9 mouse cellular contexts compared by ENCODE assay signal in genomic region chr11:60941370-60941769, GRCm38 (mm10). TPM values are rescaled to one million over a fixed set of nuclear protein-coding genes. Genes with fewer than 3 reads are reported as not detected.
A peak's percentile ranks its signal among the peaks of the same experiment; 100 is the strongest.
DNase-seq lines count a peak whose midpoint lies in the region; ATAC-seq and TF ChIP-seq lines count a peak whose summit lies in the region.
"Had no signal": no experiment of that assay in that cellular context is flagged by ENCODE, and none has a peak within 500 bp of the region (broad histone marks: within the 10 kb centered on the region; RNA-seq: fewer than 3 reads in every experiment).

No protein-coding gene starts in this region.

- no peak overlapping the region for H3K4me3 ChIP-seq in forebrain, embryonic 11.5 days (ENCODE audit: low read depth, low read length)
- H3K4me3 ChIP-seq in forebrain, embryonic 15.5 days = no peak overlapping the region
- no peak overlapping the region for H3K4me3 ChIP-seq in C2C12 (ENCODE audit: insufficient read depth, poor library complexity, severe bottlenecking)
- H3K4me3 ChIP-seq in intestine, embryonic 14.5 days (ENCODE audit: low read depth, low read length) = no peak overlapping the region
- no peak overlapping the region for H3K4me3 ChIP-seq in liver, postnatal 0 days (ENCODE audit: low read depth, low read length)

- peaks cover 73% of the 10 kb centered on the region for H3K79me2 ChIP-seq in C2C12 (ENCODE audit: control insufficient read depth, insufficient read depth)

- TF ChIP-seq CTCF in C2C12 (IDR thresholded peaks at IDR 0.05; ENCODE audit: control insufficient read depth, insufficient read depth, insufficient read length) = no peak
- TF ChIP-seq CTCF in liver, postnatal 0 days (IDR thresholded peaks at IDR 0.05; ENCODE audit: low read depth) = no peak

- DNase-seq in forebrain, embryonic 11.5 days (ENCODE audit: low spot score) = peak; percentile 61
- peak; percentile 63 for DNase-seq in intestine, embryonic 14.5 days (ENCODE audit: low spot score)
- no peak for DNase-seq in liver, postnatal 0 days
- no peak for DNase-seq in left cerebral cortex, postnatal 4 days
- DNase-seq: gastrocnemius, postnatal 36 days had no signal

- H3K4me1 ChIP-seq in forebrain, embryonic 11.5 days (replicated peaks; ENCODE audit: control insufficient read depth, insufficient read depth, low read length) = 0 out of 2 replicates have a peak, but pooled peaks cover 3% of the 10 kb centered on the region
- no peaks in the 10 kb centered on the region for H3K4me1 ChIP-seq in forebrain, embryonic 15.5 days
- peaks cover 13% of the 10 kb centered on the region; the same call in 1 of the 2 replicates for H3K4me1 ChIP-seq in intestine, embryonic 14.5 days (replicated peaks; ENCODE audit: control insufficient read depth, insufficient read depth, low read length)
- H3K4me1 ChIP-seq in liver, postnatal 0 days (ENCODE audit: insufficient read depth) = peaks cover 48% of the 10 kb centered on the region

- H3K36me3 ChIP-seq in forebrain, embryonic 11.5 days (ENCODE audit: control insufficient read depth, insufficient read depth, low read length) = no peaks in the 10 kb centered on the region
- peaks cover 17% of the 10 kb centered on the region; the same call in 1 of the 2 replicates for H3K36me3 ChIP-seq in forebrain, embryonic 15.5 days
- peaks cover 92% of the 10 kb centered on the region for H3K36me3 ChIP-seq in C2C12 (ENCODE audit: control insufficient read depth, insufficient read depth)
- peaks cover 42% of the 10 kb centered on the region for H3K36me3 ChIP-seq in intestine, embryonic 14.5 days (ENCODE audit: control insufficient read depth, insufficient read depth, low read length)
- peaks cover 53% of the 10 kb centered on the region for H3K36me3 ChIP-seq in liver, postnatal 0 days (replicated peaks; ENCODE audit: insufficient read depth, low read length)

- peaks cover 56% of the 10 kb centered on the region for H3K79me3 ChIP-seq in C2C12 (ENCODE audit: low read depth)

- no peaks in the 10 kb centered on the region for H3K9me3 ChIP-seq in forebrain, embryonic 11.5 days (ENCODE audit: control insufficient read depth, low read length)
- no peaks in the 10 kb centered on the region for H3K9me3 ChIP-seq in forebrain, embryonic 15.5 days
- H3K9me3 ChIP-seq in intestine, embryonic 14.5 days (ENCODE audit: control insufficient read depth, low read length) = no peaks in the 10 kb centered on the region
- H3K9me3 ChIP-seq in liver, postnatal 0 days (ENCODE audit: low read length) = no peaks in the 10 kb centered on the region

- ATAC-seq in forebrain, embryonic 11.5 days (replicated peaks; ENCODE audit: low FRiP score) = no peak; the same call in 1 of the 2 replicates
- ATAC-seq in forebrain, embryonic 15.5 days (replicated peaks) = no peak
- ATAC-seq in intestine, embryonic 14.5 days (replicated peaks; ENCODE audit: low FRiP score, low TSS enrichment, low read depth) = peak; percentile 68
- ATAC-seq in liver, postnatal 0 days = peak; percentile 14; the same call in 1 of the 2 replicates
- ATAC-seq in cerebellum, adult (ENCODE audit: insufficient number of reproducible peaks, low FRiP score, low TSS enrichment) = no peak
- ATAC-seq in megakaryocyte, adult 5-6 weeks (ENCODE audit: poor library complexity, severe bottlenecking) = no peak

- no peak overlapping the region for H3K4me2 ChIP-seq in forebrain, embryonic 11.5 days (ENCODE audit: low read depth, low read length, severe bottlenecking)
- no peak overlapping the region for H3K4me2 ChIP-seq in forebrain, embryonic 15.5 days (replicated peaks)
- no peak overlapping the region for H3K4me2 ChIP-seq in intestine, embryonic 14.5 days (ENCODE audit: low read length)
- 0 out of 2 replicates have a peak overlapping the region, but pooled peaks have one; percentile 45 for H3K4me2 ChIP-seq in liver, postnatal 0 days (ENCODE audit: low read depth, low read length)

- no peak overlapping the region for H3ac ChIP-seq in C2C12 (ENCODE audit: control insufficient read depth, insufficient read length, low read depth)

- 69% methylated on average over 9 of the region's 9 CpGs for WGBS in forebrain, embryonic 11.5 days
- 57% methylated on average over 9 of the region's 9 CpGs for WGBS in forebrain, embryonic 15.5 days
- WGBS in intestine, embryonic 14.5 days = 31% methylated on average over 9 of the region's 9 CpGs
- 66% methylated on average over 9 of the region's 9 CpGs for WGBS in liver, postnatal 0 days (ENCODE audit: insufficient replicate concordance)

- TF ChIP-seq EP300 in liver, postnatal 0 days (IDR thresholded peaks at IDR 0.05; ENCODE audit: low read depth) = no peak

- H3K27me3 ChIP-seq in forebrain, embryonic 11.5 days (ENCODE audit: control insufficient read depth, insufficient read depth, low read length) = no peaks in the 10 kb centered on the region
- no peaks in the 10 kb centered on the region for H3K27me3 ChIP-seq in forebrain, embryonic 15.5 days
- H3K27me3 ChIP-seq in C2C12 (ENCODE audit: control insufficient read depth, insufficient read depth, insufficient read length) = no peaks in the 10 kb centered on the region
- H3K27me3 ChIP-seq in intestine, embryonic 14.5 days (replicated peaks; ENCODE audit: control insufficient read depth, insufficient read depth, low read length) = no peaks in the 10 kb centered on the region
- H3K27me3 ChIP-seq in liver, postnatal 0 days (ENCODE audit: insufficient read depth, low read length) = no peaks in the 10 kb centered on the region

- intact Hi-C loops in left cerebral cortex, postnatal 4 days (cut with DNase I) = no loop called here

- no peak overlapping the region for H3K27ac ChIP-seq in forebrain, embryonic 11.5 days (ENCODE audit: low read depth, low read length)
- H3K27ac ChIP-seq in forebrain, embryonic 15.5 days (replicated peaks) = no peak overlapping the region
- H3K27ac ChIP-seq in intestine, embryonic 14.5 days (ENCODE audit: low read depth) = no peak overlapping the region
- peak overlapping the region; percentile 82; the same call in 1 of the 2 replicates for H3K27ac ChIP-seq in liver, postnatal 0 days (ENCODE audit: low read depth)

- H3K9ac ChIP-seq in forebrain, embryonic 11.5 days (ENCODE audit: low read length) = no peak overlapping the region
- no peak overlapping the region for H3K9ac ChIP-seq in forebrain, embryonic 15.5 days (replicated peaks)
- no peak overlapping the region for H3K9ac ChIP-seq in intestine, embryonic 14.5 days (ENCODE audit: low read length)
- H3K9ac ChIP-seq in liver, postnatal 0 days (replicated peaks) = no peak overlapping the region

TF ChIP-seq in C2C12, 6 proteins besides CTCF, POLR2A, EP300 and RAD21:
- TF ChIP-seq USF1 (IDR thresholded peaks at IDR 0.05; ENCODE audit: low read depth) (no peak), MAX (IDR thresholded peaks at IDR 0.05) (no peak), CEBPB (IDR thresholded peaks at IDR 0.05; ENCODE audit: low read depth) (no peak), MYOG (IDR thresholded peaks at IDR 0.05; ENCODE audit: control insufficient read depth, extremely low read depth, insufficient read length) (no peak), FOSL1 (IDR thresholded peaks at IDR 0.05; ENCODE audit: insufficient read depth, low read length, poor library complexity, severe bottlenecking) (no peak), MYOD1 (IDR thresholded peaks at IDR 0.05; ENCODE audit: control insufficient read depth, insufficient read length, low read depth) (peak; percentile 52)

RNA-seq across cellular contexts. Expression of gene Map2k3, which starts 9.5 kb away (rescaled TPM):
- polyA plus RNA-seq in forebrain, embryonic 11.5 days (2014; fragmentation: Nextera tagmentation; extraction: Ambion mirVana) = 47.3 and 51.0 TPM in 2 replicates
- polyA plus RNA-seq in forebrain, embryonic 15.5 days (2015; fragmentation: Nextera tagmentation; extraction: Ambion mirVana) = 31.6 and 32.0 TPM in 2 replicates
- 183 TPM for polyA plus RNA-seq in C2C12 (2012; fragmentation: generic; extraction: Trizol)
- polyA plus RNA-seq in intestine, embryonic 14.5 days (2014; fragmentation: Nextera tagmentation; extraction: Ambion mirVana) = 91.7 and 94.5 TPM in 2 replicates
- 61.7 and 66.5 TPM in 2 replicates for polyA plus RNA-seq in liver, postnatal 0 days (2015; fragmentation: Nextera tagmentation; extraction: Ambion mirVana)
- 34.2 and 37.2 TPM in 2 replicates for total RNA-seq in megakaryocyte, adult 5-6 weeks (2015)
- 10.5 and 16.3 TPM in 2 replicates for total RNA-seq in megakaryocyte, adult 5-6 weeks (2017)
- 10 to 100 TPM; 16.7 to 17.3 TPM for total RNA-seq in left cerebral cortex, postnatal 4 days (2021)

RNA-seq across cellular contexts. Expression of gene Natd1, which starts 26.8 kb away (rescaled TPM):
- 25.7 and 26.1 TPM in 2 replicates for polyA plus RNA-seq in forebrain, embryonic 11.5 days (2014; fragmentation: Nextera tagmentation; extraction: Ambion mirVana)
- polyA plus RNA-seq in forebrain, embryonic 15.5 days (2015; fragmentation: Nextera tagmentation; extraction: Ambion mirVana) = 34.5 and 38.0 TPM in 2 replicates
- 8.4 TPM for polyA plus RNA-seq in C2C12 (2012; fragmentation: generic; extraction: Trizol)
- 15.4 and 16.8 TPM in 2 replicates for polyA plus RNA-seq in intestine, embryonic 14.5 days (2014; fragmentation: Nextera tagmentation; extraction: Ambion mirVana)
- 6.0 and 6.2 TPM in 2 replicates for polyA plus RNA-seq in liver, postnatal 0 days (2015; fragmentation: Nextera tagmentation; extraction: Ambion mirVana)
- 5.6 and 5.8 TPM in 2 replicates for total RNA-seq in megakaryocyte, adult 5-6 weeks (2015)
- total RNA-seq in megakaryocyte, adult 5-6 weeks (2017) = 2.7 and 3.3 TPM in 2 replicates
- total RNA-seq in left cerebral cortex, postnatal 4 days (2021) = 10 to 100 TPM; 22.8 to 29.3 TPM

Comparison
In these comparisons a context has a peak if more than half of its experiments do, and no peak if none do; other contexts are left out.
1. ATAC-seq: peak in intestine, embryonic 14.5 days (single experiment) and liver, postnatal 0 days (single experiment); none in forebrain, embryonic 11.5 days (single experiment), forebrain, embryonic 15.5 days (single experiment), cerebellum, adult (single experiment) and megakaryocyte, adult 5-6 weeks (single experiment).
2. DNase-seq: peak in forebrain, embryonic 11.5 days (single experiment) and intestine, embryonic 14.5 days (single experiment); none in liver, postnatal 0 days (single experiment) and left cerebral cortex, postnatal 4 days (single experiment).